Mouse (Mus musculus): ENCODE data around the gene Pla2g6.

DNA sequence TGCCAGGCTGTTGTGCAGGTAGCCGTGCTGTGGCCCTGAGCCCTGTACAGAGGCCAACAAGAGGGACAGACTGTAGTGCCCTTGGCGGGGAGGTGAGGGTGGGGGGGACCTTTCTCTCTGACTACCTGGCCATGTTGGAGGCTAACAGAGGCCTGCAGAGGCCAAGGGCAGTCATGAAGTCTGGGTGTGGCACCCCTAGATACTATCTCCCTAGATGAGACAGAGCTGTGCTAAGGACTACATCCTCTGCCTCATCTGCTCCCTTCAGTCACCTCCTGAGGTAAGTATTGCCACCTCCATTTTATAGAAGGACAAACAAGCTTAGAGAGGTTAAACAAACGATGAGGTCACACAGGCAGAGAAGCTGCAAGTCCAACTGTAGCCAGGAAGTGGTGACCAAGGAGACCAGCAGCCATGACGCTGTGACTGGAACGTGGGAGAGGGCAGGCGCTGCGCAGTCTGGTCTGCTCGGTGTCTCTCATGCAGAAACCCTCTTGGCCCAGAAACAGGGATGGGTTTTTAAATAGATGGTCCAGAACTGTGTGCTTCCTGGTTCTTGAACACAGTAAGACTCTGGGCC is 40.8 kb upstream of the Pla2g6 start:
- TF ChIP-seq EP300 (IDR thresholded peaks at IDR 0.05; ENCODE audit: low read length) = no peak
- TF ChIP-seq CTCF (conservative IDR thresholded peaks at IDR 0.05 in 1 of 2, IDR thresholded peaks at IDR 0.05 in 1 of 2; ENCODE audit: low read depth in 2 of 2, low read length in 2 of 2) = no peak
- TF ChIP-seq MAX (IDR thresholded peaks at IDR 0.05; ENCODE audit: low read length) = no peak
